Mouse (Mus musculus) brain, embryonic 18.5 days (tissue): ENCODE measurements around the gene Ehd4.

Experiments used
- DNase-seq: peaks from one replicate; pipeline ENCODE4 v3.0.0-alpha.2; 2012; ENCODE audit warnings: low read depth, low spot score

Ehd4 gene

GRCm38 (mm10) chr2:120154361-120154894, at the start of gene Ehd4:
TSS of gene Ehd4 (minus strand) at chr2:120154606.
- DNase-seq: peak; percentile 90

- DNase-seq: no peak
Measured at GRCm38 (mm10) chr2:120203742-120204141, 49.3 kb upstream of the Ehd4 start.

- DNase-seq: no peak
Measured at GRCm38 (mm10) chr2:120200077-120200476, 45.7 kb upstream of the Ehd4 start.

- DNase-seq: no peak
Measured at GRCm38 (mm10) chr2:120188174-120188573, 33.8 kb upstream of the Ehd4 start.

GRCm38 (mm10) chr2:120187583-120187982, 33.2 kb upstream of the Ehd4 start:
- no peak for DNase-seq

GRCm38 (mm10) chr2:120185527-120186276, 31.3 kb upstream of the Ehd4 start:
- no peak for DNase-seq

- no peak for DNase-seq
Measured at GRCm38 (mm10) chr2:120178936-120179335, 24.5 kb upstream of the Ehd4 start.

GRCm38 (mm10) chr2:120173718-120174117, 19.3 kb upstream of the Ehd4 start:
- no peak for DNase-seq

- DNase-seq: no peak
Measured at GRCm38 (mm10) chr2:120171362-120171761, 17.0 kb upstream of the Ehd4 start.

- no peak for DNase-seq
Measured at GRCm38 (mm10) chr2:120170726-120171125, 16.3 kb upstream of the Ehd4 start.

- no peak for DNase-seq
Measured at GRCm38 (mm10) chr2:120169382-120169781, 15.0 kb upstream of the Ehd4 start.

GRCm38 (mm10) chr2:120167763-120168162, 13.4 kb upstream of the Ehd4 start:
- no peak for DNase-seq

GRCm38 (mm10) chr2:120165474-120165873, 11.1 kb upstream of the Ehd4 start:
- DNase-seq: no peak

- no peak for DNase-seq
Measured at GRCm38 (mm10) chr2:120159434-120159833, 5.0 kb upstream of the Ehd4 start.

- DNase-seq: no peak
Measured at GRCm38 (mm10) chr2:120158846-120159245, 4.4 kb upstream of the Ehd4 start.

GRCm38 (mm10) chr2:120158016-120158415, 3.6 kb upstream of the Ehd4 start:
- DNase-seq: no peak

GRCm38 (mm10) chr2:120157606-120158005, 3.2 kb upstream of the Ehd4 start:
- no peak for DNase-seq

- no peak for DNase-seq
Measured at GRCm38 (mm10) chr2:120153586-120154360, 633 bp downstream of the Ehd4 start.

GRCm38 (mm10) chr2:120150571-120150970, 3.8 kb downstream of the Ehd4 start:
- no peak for DNase-seq

GRCm38 (mm10) chr2:120149634-120150033, 4.8 kb downstream of the Ehd4 start:
- DNase-seq: no peak

- DNase-seq: no peak
Measured at GRCm38 (mm10) chr2:120147999-120148398, 6.4 kb downstream of the Ehd4 start.

- no peak for DNase-seq
Measured at GRCm38 (mm10) chr2:120147364-120147763, 7.0 kb downstream of the Ehd4 start.

- no peak for DNase-seq
Measured at GRCm38 (mm10) chr2:120146543-120146942, 7.9 kb downstream of the Ehd4 start.
